Mouse (Mus musculus) G1E (cell line): ENCODE data around the gene Cpne9. TPM values are rescaled to one million over a fixed set of nuclear protein-coding genes. Genes with fewer than 3 reads are reported as not detected.

ENCODE experiments used
- ATAC-seq: 2 replicates; pipeline ENCODE4 v1.8.0; 2016; ENCODE audit warnings: mild to moderate bottlenecking; ENCODE audit not compliant: insufficient number of reproducible peaks, poor library complexity, low FRiP score, severe bottlenecking; ENCODE audit errors: extremely low read depth
- DNase-seq: peaks from one replicate; pipeline ENCODE4 v3.0.0; 2012; ENCODE audit warnings: low spot score
- H3K27me3 ChIP-seq: 2 replicates; pipeline ENCODE4 v1.6.1; 2012; ENCODE audit warnings: mild to moderate bottlenecking, low read length, inconsistent platforms; ENCODE audit not compliant: insufficient read depth
- H3K36me3 ChIP-seq: replicated peaks from 2 replicates; pipeline ENCODE3; 2012; ENCODE audit warnings: mild to moderate bottlenecking, inconsistent platforms
- H3K4me1 ChIP-seq: 2 replicates; pipeline ENCODE4 v1.6.1; 2012; ENCODE audit warnings: low read depth, low read length, inconsistent platforms, mixed read lengths; ENCODE audit not compliant: insufficient read depth
- H3K4me3 ChIP-seq: 2 replicates; pipeline ENCODE4 v1.5.1; 2012; ENCODE audit warnings: low read depth, mild to moderate bottlenecking, inconsistent platforms, low read length, moderate library complexity, mixed read lengths
- H3K9me3 ChIP-seq: replicated peaks from 2 replicates; pipeline ENCODE4 v1.6.1; 2012; ENCODE audit warnings: inconsistent platforms
- CTCF ChIP-seq: IDR thresholded peaks from 2 replicates; pipeline ENCODE4 v1.5.1; 2012; ENCODE audit warnings: low read depth, low read length, inconsistent platforms, mixed read lengths
- GATA1 ChIP-seq: IDR thresholded peaks from 2 replicates; pipeline ENCODE4 v1.6.1; 2012; ENCODE audit warnings: borderline replicate concordance, low read length, inconsistent platforms, mixed read lengths
- GATA2 ChIP-seq: IDR thresholded peaks from 2 replicates; pipeline ENCODE4 v1.6.1; 2012; ENCODE audit warnings: low read depth, low read length, inconsistent platforms, borderline replicate concordance
- POLR2AphosphoS5 ChIP-seq: IDR thresholded peaks from 2 replicates; pipeline ENCODE4 v1.6.1; 2012; ENCODE audit warnings: low read depth, low read length, inconsistent platforms; ENCODE audit not compliant: insufficient replicate concordance
- TAL1 ChIP-seq: conservative IDR thresholded peaks from 2 replicates; pipeline ENCODE4 v1.6.1; 2012; ENCODE audit warnings: low read depth, low read length, inconsistent platforms, mixed read lengths
- polyA plus RNA-seq: library from polyadenylated mRNA; stranded (reverse); fragments of >175 nt; gene quantifications from 2 replicates; pipeline ENCODE4 v1.2.3, GENCODE M21; 2012
- total RNA-seq, 2 experiments: library from RNA; stranded (forward) in 1 of 2; stranded (reverse) in 1 of 2; fragments of 200-1000 nt in 1 of 2; fragments of >200 nt in 1 of 2; fragmentation: Nextera tagmentation in 1 of 2; gene quantifications; 2 replicates each; pipeline ENCODE4 v1.2.3; 2014 to 2017

The Cpne9 gene
- 0.24 TPM in 1 of 2 replicates, not detected in the other for total RNA-seq (2014; fragmentation: Nextera tagmentation)
- 0.11 TPM in 1 of 2 replicates, not detected in the other for total RNA-seq (2017)
- 0.04 TPM in 1 of 2 replicates, not detected in the other for polyA plus RNA-seq

GRCm38 (mm10) chr6:113282101-113282802, at the start of gene Cpne9:
Gene Cpne9 (plus strand): TSS chr6:113282307.
- Histone ChIP-seq H3K36me3 (peaks cover 19% of the 10 kb centered on the region), H3K4me3 (no peak within 1 kb of the TSS), H3K9me3 (no peaks in the 10 kb centered on the region), H3K27me3 (peaks cover 15% of the 10 kb centered on the region; the same call in 1 of the 2 replicates), H3K4me1 (no peaks in the 10 kb centered on the region)
- TF ChIP-seq GATA2 (no peak), TAL1 (no peak), GATA1 (no peak), CTCF (no peak), POLR2AphosphoS5 (no peak)
- peak; percentile 22 for DNase-seq
- ATAC-seq = no peak

- no peak for DNase-seq
- peaks cover 9% of the 10 kb centered on the region for H3K36me3 ChIP-seq
- no peak overlapping the region for H3K4me3 ChIP-seq
- H3K9me3 ChIP-seq = no peaks in the 10 kb centered on the region; the same call in 1 of the 2 replicates
- peaks cover 13% of the 10 kb centered on the region for H3K27me3 ChIP-seq
- TF ChIP-seq GATA2 (no peak), CTCF (no peak), GATA1 (no peak), POLR2AphosphoS5 (no peak), TAL1 (no peak)
- peaks cover 18% of the 10 kb centered on the region for H3K4me1 ChIP-seq
- ATAC-seq = no peak
Observed at GRCm38 (mm10) chr6:113235141-113235540, 47.0 kb upstream of the Cpne9 start.

GRCm38 (mm10) chr6:113237542-113238270, 44.4 kb upstream of the Cpne9 start, which contains the start of gene Mtmr14:
Gene Mtmr14 (plus strand): TSS chr6:113237843.
- DNase-seq (peak; percentile 99), ATAC-seq (peak; percentile 99)
- H3K4me1 ChIP-seq = peaks cover 21% of the 10 kb centered on the region
- H3K9me3 ChIP-seq = no peaks in the 10 kb centered on the region
- peaks cover 8% of the 10 kb centered on the region for H3K27me3 ChIP-seq
- peak within 1 kb of the TSS; percentile 83 for H3K4me3 ChIP-seq
- peaks cover 27% of the 10 kb centered on the region for H3K36me3 ChIP-seq
- TF ChIP-seq CTCF (no peak), TAL1 (no peak), GATA1 (no peak), POLR2AphosphoS5 (no peak), GATA2 (no peak)

- TF ChIP-seq CTCF (no peak), GATA2 (no peak), TAL1 (no peak), GATA1 (no peak), POLR2AphosphoS5 (no peak)
- Histone ChIP-seq H3K4me1 (peaks cover 25% of the 10 kb centered on the region), H3K4me3 (peak overlapping the region; percentile 83), H3K9me3 (no peaks in the 10 kb centered on the region), H3K36me3 (peaks cover 34% of the 10 kb centered on the region), H3K27me3 (peaks cover 4% of the 10 kb centered on the region)
- ATAC-seq = no peak
- DNase-seq = no peak
Observed at GRCm38 (mm10) chr6:113238442-113238841, 43.7 kb upstream of the Cpne9 start.

- H3K4me3 ChIP-seq = no peak overlapping the region
- ATAC-seq (peak; percentile 37), DNase-seq (no peak)
- peaks cover 64% of the 10 kb centered on the region for H3K36me3 ChIP-seq
- H3K9me3 ChIP-seq = no peaks in the 10 kb centered on the region
- H3K4me1 ChIP-seq = peaks cover 29% of the 10 kb centered on the region
- TF ChIP-seq GATA2 (no peak), TAL1 (no peak), CTCF (no peak), GATA1 (no peak), POLR2AphosphoS5 (no peak)
- H3K27me3 ChIP-seq = no peaks in the 10 kb centered on the region
Observed at GRCm38 (mm10) chr6:113242753-113243152, 39.4 kb upstream of the Cpne9 start.

GRCm38 (mm10) chr6:113245585-113245984, 36.5 kb upstream of the Cpne9 start:
- Histone ChIP-seq H3K9me3 (no peaks in the 10 kb centered on the region), H3K4me3 (no peak overlapping the region), H3K36me3 (peaks cover 76% of the 10 kb centered on the region), H3K27me3 (no peaks in the 10 kb centered on the region), H3K4me1 (peaks cover 14% of the 10 kb centered on the region)
- ATAC-seq (peak; percentile 81), DNase-seq (peak; percentile 13)
- TF ChIP-seq GATA1 = no peak
- no peak for TF ChIP-seq GATA2
- no peak for TF ChIP-seq POLR2AphosphoS5
- TF ChIP-seq CTCF = no peak
- TF ChIP-seq TAL1 = no peak
